Mouse (Mus musculus) gastrocnemius, adult 18-20 months (tissue): ENCODE measurements around the gene 1810037I17Rik. TPM values are rescaled to one million over a fixed set of nuclear protein-coding genes. Genes with fewer than 3 reads are reported as not detected.

Experiments used
- DNase-seq: peaks from one replicate; pipeline ENCODE4 v3.0.0; 2021; ENCODE audit warnings: low spot score
- long read RNA-seq, 2 experiments: library from polyadenylated mRNA; stranded (forward); transcript quantifications; one replicate each; pipeline ENCODE4 v2.0.0; 2021
- total RNA-seq, 2 experiments: library from RNA; stranded (reverse); gene quantifications; 2 replicates each; pipeline ENCODE4 v1.2.3; 2021

Gene 1810037I17Rik
- total RNA-seq, result 10 to 100 TPM; 22.9 to 27.9 TPM
- long read RNA-seq, experiment 1, transcript 1810037I17Rik-201 (2 exons, 1,160 nt), result major isoform, 24 of 25 reads
- long read RNA-seq, experiment 1, partial matches to known transcripts, result 0 of 25 reads
- long read RNA-seq, experiment 1, other reads (novel, unspliced or antisense), result 1 of 25 reads
- long read RNA-seq, experiment 2, transcript 1810037I17Rik-201 (2 exons, 1,160 nt), result major isoform, 17 of 18 reads
- long read RNA-seq, experiment 2, partial matches to known transcripts, result 0 of 18 reads
- long read RNA-seq, experiment 2, other reads (novel, unspliced or antisense), result 1 of 18 reads

- DNase-seq, result peak; percentile 96
Measured at GRCm38 (mm10) chr3:122924009-122924914, at the start of gene 1810037I17Rik. Gene 1810037I17Rik (plus strand): TSS chr3:122924203.

- no peak for DNase-seq
Measured at GRCm38 (mm10) chr3:122876870-122877269, 47.1 kb upstream of the 1810037I17Rik start.

DNA sequence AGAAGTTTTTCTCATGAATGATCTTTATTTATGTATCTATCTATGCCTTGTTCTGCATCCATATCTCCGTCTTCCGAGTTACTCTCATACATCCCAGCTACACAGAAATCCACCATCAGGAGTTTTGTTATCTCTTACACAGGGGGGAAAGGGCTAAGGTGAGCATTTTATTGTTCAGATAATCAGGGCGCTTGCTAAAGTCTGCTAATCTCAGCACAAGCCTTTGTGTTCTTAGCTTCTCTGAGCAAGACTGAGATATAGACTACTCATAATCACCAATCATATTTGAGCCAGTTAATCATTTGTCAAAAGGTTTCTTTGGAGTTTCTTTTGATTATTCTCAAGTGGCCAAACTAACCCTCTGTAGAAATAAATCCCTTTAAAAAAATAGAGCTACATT is 46.5 kb upstream of the 1810037I17Rik start:
- DNase-seq, result no peak

DNA sequence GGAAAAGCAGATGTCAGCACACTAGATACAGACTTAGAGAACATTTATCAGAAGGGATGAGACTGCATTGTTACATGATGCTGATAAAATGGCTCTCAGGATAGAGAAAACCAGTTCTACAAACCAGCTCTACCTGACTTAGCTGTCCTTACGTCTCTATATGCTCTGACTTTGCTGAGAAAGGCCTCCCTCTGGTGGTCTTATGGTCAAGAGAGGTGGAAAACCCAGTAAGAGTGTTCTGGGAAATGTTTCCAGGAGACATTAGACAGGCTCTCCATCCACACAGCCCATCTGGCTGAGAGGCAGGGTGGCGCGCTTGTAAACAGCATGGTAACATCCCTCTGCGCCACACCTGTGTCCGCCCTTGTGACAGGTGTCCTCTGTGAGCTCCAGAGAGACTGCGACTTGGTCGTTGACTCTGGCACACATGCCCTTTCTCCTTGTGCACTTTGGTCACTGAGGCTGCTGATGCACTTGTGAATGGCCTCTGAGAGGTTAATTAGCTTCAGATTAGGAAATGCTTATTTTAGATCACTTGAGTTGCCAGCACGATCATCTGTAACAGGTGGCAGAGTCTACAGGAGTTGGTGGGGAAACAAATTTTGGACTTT is 45.2 kb upstream of the 1810037I17Rik start:
- no peak for DNase-seq

- DNase-seq, result no peak
Measured at GRCm38 (mm10) chr3:122887505-122888301, 36.3 kb upstream of the 1810037I17Rik start.

DNA sequence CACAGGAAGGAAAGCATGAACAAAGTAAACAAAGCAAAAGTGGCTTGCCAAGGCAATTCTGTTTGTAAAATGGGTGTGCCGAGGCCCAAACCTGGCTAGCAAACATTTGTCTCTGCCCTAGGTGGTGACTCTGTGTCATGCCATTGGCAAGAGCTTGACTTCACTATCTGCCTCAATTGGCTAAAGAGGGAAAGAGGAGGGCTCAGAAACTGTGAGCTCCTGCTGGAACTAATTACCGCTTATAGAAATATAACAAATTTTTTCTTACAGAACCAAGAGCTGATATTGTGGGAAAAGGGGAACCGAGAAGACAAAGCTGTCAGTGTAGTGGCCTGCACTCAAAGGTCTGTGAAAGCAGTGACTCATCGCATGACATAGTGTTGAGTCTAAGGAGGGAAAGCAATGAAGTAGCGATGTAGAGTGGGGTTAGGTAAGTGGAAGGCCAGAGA is 35.6 kb upstream of the 1810037I17Rik start:
- no peak for DNase-seq

- no peak for DNase-seq
Measured at GRCm38 (mm10) chr3:122894772-122895171, 29.2 kb upstream of the 1810037I17Rik start, which contains the start of gene Fabp2. Gene Fabp2 (plus strand): TSS chr3:122895072.

- DNase-seq, result no peak
Measured at GRCm38 (mm10) chr3:122895189-122895731, 28.7 kb upstream of the 1810037I17Rik start.

DNA sequence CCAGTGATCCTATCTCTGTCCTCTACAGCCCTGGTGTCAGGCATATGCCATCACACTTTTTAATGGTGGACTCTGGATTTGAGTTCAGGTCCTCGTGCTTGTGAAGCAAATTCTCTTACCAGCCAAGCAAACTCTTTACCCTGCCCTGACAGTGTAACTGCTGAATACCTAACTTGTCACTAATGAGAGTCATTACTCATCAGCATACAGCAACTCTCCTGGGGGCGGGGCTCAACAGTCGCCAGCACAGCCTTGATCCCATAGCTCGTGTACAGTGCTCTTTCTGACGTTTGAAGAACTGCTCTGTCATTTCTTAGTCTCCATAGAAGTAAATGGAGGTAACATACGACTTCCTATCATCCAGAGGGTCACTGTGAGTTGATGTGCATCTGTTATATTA is 25.7 kb upstream of the 1810037I17Rik start:
- no peak for DNase-seq

DNA sequence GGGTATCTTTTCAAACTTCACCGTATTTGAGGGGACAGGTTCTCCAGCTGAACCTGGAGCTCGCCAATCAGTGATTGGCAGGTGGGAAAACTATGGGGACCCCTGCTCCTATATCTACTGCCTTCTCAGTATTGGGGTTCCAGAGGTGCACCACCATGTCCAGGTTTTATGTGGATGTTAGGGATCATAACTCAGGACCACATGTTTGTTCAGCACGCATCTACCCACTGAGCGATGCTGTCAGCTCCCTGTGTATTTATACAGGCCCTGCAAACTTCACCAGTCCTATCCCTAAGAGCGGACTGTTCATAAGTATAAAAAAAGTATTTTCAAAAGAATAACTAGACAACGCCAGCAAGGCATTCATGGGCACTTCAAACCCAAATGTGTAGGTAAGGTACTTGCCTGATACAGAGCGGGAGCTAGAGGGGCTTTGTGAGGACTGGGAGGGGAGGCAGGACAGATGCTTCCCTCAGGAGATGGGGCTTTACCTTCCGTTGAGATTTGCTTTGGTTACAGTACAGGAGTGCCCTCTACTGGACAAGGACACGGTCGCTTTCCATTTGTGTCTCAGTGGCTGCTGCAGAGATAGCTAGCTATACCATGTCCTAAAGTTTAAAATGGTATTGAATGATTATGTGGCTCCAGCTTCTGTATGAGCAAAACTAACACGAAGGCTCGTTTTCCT is 20.1 kb upstream of the 1810037I17Rik start:
- DNase-seq, result peak; percentile 5

- no peak for DNase-seq
Measured at GRCm38 (mm10) chr3:122907841-122908240, 16.2 kb upstream of the 1810037I17Rik start.

- no peak for DNase-seq
Measured at GRCm38 (mm10) chr3:122915493-122915892, 8.5 kb upstream of the 1810037I17Rik start.

- DNase-seq, result no peak
Measured at GRCm38 (mm10) chr3:122916191-122916680, 7.8 kb upstream of the 1810037I17Rik start.

- no peak for DNase-seq
Measured at GRCm38 (mm10) chr3:122918672-122919071, 5.3 kb upstream of the 1810037I17Rik start.

- no peak for DNase-seq
Measured at GRCm38 (mm10) chr3:122919260-122919659, 4.7 kb upstream of the 1810037I17Rik start, which contains the start of gene Gm10959. Gene Gm10959 (minus strand): TSS chr3:122919360.

- DNase-seq, result no peak
Measured at GRCm38 (mm10) chr3:122920572-122921435, 3.2 kb upstream of the 1810037I17Rik start.

DNA sequence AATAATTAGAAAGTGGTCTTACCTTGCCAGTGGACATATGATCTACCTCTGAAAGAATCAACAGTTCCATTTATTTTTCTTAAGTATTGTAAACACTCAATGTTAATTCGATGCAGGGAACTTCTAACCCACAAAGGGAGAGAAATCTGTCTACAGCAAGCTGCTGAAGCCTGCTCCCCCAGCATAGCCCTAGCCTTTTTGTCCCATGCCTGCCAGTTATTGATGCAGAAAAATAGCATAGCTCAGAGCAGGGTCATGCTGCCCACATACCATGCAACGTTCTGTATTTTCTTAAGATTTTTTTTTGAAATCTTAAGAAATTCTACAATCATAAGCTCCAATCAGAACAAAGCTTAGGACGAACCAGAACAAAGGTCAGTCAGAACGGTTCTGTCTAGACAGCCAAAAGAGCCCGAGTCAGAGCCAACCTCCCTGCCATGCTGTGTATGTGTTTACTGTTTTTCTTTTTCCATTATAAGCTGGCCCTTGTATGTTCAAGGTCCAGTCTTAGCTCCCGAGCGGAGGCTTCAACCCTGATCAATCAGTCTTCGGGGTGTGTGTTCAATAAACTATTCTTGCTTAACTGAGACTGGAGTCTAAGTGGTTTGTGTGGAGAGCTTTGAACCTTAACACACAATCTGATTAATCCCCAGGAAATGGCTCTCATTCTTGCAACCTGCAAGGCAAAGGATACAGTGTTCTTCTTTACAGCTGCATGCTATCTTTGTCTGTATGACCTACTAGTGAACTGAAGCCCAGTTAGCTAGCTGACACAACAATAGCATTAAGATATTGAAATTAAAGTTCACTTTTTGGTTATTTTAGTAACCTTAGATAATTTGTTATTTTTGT is 2.1 kb upstream of the 1810037I17Rik start:
- no peak for DNase-seq

DNA sequence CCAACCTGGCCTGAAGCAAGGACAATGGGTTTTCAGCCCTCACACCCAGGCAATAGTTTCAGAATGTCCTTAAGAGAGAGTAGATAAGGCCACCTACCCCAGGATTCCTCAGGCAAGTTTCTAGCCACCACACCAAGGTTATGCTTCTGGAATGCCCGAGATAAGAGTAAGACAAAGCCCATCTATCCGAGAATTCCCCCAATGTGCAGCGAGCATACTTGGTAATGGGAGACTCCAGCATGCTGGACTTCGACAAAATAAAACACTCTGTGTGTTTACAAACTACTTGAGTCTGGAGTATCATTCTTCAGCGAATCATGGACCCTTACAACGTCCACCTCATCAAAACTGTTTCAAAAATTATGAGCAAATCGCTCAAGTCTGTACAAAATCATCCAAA is 856 bp upstream of the 1810037I17Rik start:
- DNase-seq, result no peak
